Comparison of ENCODE assay signal across 26 mouse cellular contexts in genomic region chr11:104095151-104095550, GRCm38 (mm10). TPM values are rescaled to one million over a fixed set of nuclear protein-coding genes. Genes with fewer than 3 reads are reported as not detected.
"Had no signal": no experiment of that assay in that cellular context is flagged by ENCODE, and none has a peak within 500 bp of the region (broad histone marks: within the 10 kb centered on the region; RNA-seq: fewer than 3 reads in every experiment).

No protein-coding gene starts in this region.

- DNase-seq: gastrocnemius, postnatal 14 days; gastrocnemius, postnatal 36 days; heart, adult 11 months; heart, adult 2 months; heart, postnatal 14 days; heart, postnatal 36 days; kidney, adult 11 months; kidney, adult 2 months; kidney, adult 9 months; kidney, postnatal 14 days; kidney, postnatal 36 days; layer of hippocampus, adult 9-11 months; layer of hippocampus, postnatal 36 days; left cerebral cortex, postnatal 4 days had no signal

RNA-seq across cellular contexts. Expression of gene Crhr1, which starts 37.5 kb away (rescaled TPM):
- total RNA-seq: gastrocnemius, adult 8-10 months; gastrocnemius, postnatal 14 days; gastrocnemius, postnatal 36 days; heart, adult 2 months; heart, postnatal 14 days; heart, postnatal 36 days; hematopoietic stem cell, adult 5-6 weeks; liver, adult 2 months had no signal
- polyA plus RNA-seq: heart, adult 2 months; heart, embryonic 11.5 days; heart, embryonic 13.5 days; heart, embryonic 15.5 days; heart, postnatal 0 days; kidney, adult 2 months; large intestine, adult 2 months; limb, embryonic 15.5 days; liver, embryonic 12.5 days; liver, embryonic 14.5 days; liver, embryonic 16.5 days had no signal
